Mouse (Mus musculus): ENCODE data around the gene Tenm4. TPM values are rescaled to one million over a fixed set of nuclear protein-coding genes. Genes with fewer than 3 reads are reported as not detected.

The Tenm4 gene
- polyA plus RNA-seq, 1 experiment from 2014 or later = 52.7 TPM

DNA sequence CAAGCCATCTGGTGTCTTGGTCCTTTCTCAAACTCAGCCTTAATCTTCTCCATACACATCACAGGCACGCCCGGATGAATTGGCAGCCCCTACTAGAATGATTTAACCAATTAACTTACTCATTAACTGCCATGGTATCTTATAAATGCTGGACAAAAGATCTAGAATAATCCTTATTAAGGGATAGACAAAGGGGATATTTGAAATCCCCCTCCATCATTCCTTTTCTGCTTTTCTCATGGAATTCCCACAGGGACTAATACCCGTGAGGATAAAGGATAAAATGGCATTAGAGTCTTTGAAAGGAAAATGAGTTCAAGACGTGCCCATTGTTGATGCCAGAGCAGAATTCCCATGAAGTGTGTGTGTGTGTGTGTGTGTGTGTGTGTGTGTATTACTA, 99.6 kb downstream of the Tenm4 start:
- no peaks in the 10 kb centered on the region for H3K9me3 ChIP-seq
- WGBS = 17% methylated on average over 4 of the region's 4 CpGs
- ATAC-seq (replicated peaks) = no peak
- no peak overlapping the region for H3K4me3 ChIP-seq
- no peak overlapping the region for H3K27ac ChIP-seq
- no peaks in the 10 kb centered on the region for H3K4me1 ChIP-seq
- H3K4me2 ChIP-seq = no peak overlapping the region
- H3K27me3 ChIP-seq (replicated peaks) = no peaks in the 10 kb centered on the region
- no peaks in the 10 kb centered on the region for H3K36me3 ChIP-seq (replicated peaks)
- H3K9ac ChIP-seq = no peak overlapping the region

DNA sequence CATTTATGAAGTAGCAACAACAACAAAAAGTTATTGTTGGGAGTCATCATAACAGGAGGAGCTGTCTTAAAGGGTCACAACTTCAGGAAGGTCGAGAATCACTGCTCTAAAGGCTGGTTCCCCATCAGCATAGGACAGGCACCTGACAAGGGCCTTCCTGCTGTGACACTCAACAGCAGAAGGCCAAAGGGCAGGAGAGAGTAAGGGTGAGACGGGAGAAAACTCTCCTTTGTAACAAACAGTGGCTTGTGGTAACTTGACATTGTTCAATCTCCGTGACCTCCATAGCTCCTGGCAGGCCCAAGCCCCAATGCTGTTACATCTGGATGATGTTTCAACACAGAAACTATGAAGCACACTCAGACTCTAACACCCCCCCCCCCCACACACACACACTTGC, 101.0 kb downstream of the Tenm4 start:
- Histone ChIP-seq H3K4me1 (no peaks in the 10 kb centered on the region), H3K27ac (no peak overlapping the region), H3K4me3 (no peak overlapping the region), H3K36me3 (replicated peaks) (no peaks in the 10 kb centered on the region), H3K9ac (no peak overlapping the region), H3K27me3 (replicated peaks) (no peaks in the 10 kb centered on the region), H3K9me3 (no peaks in the 10 kb centered on the region), H3K4me2 (no peak overlapping the region)
- no peak for ATAC-seq (replicated peaks)
- WGBS = 52% methylated on average over 3 of the region's 3 CpGs

DNA sequence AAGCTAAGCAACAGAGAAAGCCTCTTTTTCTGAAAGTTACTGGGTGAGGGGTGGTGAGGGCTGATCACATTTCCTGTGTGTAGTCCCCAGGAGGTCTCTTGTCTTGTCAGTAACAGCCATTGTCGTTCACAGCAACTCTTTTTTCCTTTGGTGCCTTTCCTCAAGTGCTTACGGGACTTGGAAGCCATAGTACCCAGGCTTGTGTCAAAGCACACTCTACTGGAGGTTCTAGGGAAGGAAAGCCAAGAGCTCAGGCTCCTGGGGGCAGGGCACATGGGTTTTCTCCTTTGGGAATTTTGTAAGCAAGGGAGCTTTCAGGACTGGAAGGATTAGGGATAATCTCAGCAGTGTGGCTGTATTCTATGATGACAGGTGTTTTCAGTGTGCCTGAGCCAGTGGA, 103.4 kb downstream of the Tenm4 start:
- no peak for ATAC-seq (replicated peaks)
- 80% methylated on average over 2 of the region's 2 CpGs for WGBS

DNA sequence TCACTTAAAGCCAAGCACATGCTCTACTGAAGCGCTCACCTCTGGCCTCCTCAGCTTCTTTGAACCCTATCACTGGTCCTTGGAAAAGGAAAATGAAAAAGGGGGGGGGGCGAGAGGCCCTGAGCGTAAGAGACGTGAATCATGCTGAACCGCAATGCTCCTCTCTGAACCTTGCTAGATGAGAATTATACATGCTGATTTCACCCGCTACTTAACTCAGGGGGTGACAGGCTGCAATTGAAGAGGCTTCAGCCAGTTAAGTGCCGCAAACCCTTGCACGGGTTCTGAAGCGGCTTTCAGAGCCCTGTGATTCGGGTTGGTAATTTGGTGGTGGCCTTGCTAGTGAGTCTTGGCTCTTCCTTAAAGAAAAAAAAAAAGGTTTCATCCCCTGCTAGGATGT, 106.5 kb downstream of the Tenm4 start:
- peak; percentile 68 for ATAC-seq (replicated peaks)
- no peaks in the 10 kb centered on the region for H3K27me3 ChIP-seq (replicated peaks)
- no peaks in the 10 kb centered on the region for H3K36me3 ChIP-seq (replicated peaks)
- H3K4me3 ChIP-seq = no peak overlapping the region
- H3K9ac ChIP-seq = no peak overlapping the region
- no peak overlapping the region for H3K27ac ChIP-seq
- peaks cover 16% of the 10 kb centered on the region for H3K4me1 ChIP-seq
- no peaks in the 10 kb centered on the region for H3K9me3 ChIP-seq
- WGBS = 31% methylated on average over 10 of the region's 10 CpGs
- no peak overlapping the region for H3K4me2 ChIP-seq

More for the DNA sequence above, 103.4 kb downstream of the Tenm4 start:
- Histone ChIP-seq H3K27me3 (replicated peaks) (no peaks in the 10 kb centered on the region), H3K4me3 (no peak overlapping the region), H3K36me3 (replicated peaks) (no peaks in the 10 kb centered on the region), H3K9ac (no peak overlapping the region), H3K4me2 (no peak overlapping the region), H3K9me3 (no peaks in the 10 kb centered on the region), H3K27ac (no peak overlapping the region), H3K4me1 (peaks cover 16% of the 10 kb centered on the region)

DNA sequence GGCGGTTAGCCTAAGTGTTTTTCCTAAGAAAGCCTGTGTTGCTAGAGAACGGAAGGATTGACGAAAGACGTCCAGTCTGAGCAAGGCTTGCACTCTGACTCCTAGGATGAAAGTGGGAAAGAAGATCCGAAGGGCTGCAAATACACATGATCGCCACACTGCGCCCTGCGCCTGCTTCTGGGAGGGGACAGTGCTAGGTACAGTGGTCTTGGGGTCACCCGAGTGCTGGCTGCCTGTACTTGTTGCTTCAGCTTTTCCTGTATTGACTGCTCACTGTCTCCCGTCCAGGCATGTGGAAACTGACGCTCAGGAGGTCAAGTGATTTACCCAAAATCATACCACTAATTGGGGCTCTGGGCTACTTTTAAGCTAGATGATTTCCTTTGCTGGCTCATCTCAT, 107.3 kb downstream of the Tenm4 start:
- Histone ChIP-seq H3K27me3 (replicated peaks) (no peaks in the 10 kb centered on the region), H3K4me2 (no peak overlapping the region), H3K36me3 (replicated peaks) (no peaks in the 10 kb centered on the region), H3K27ac (no peak overlapping the region), H3K9ac (no peak overlapping the region), H3K4me1 (peaks cover 16% of the 10 kb centered on the region), H3K9me3 (no peaks in the 10 kb centered on the region), H3K4me3 (no peak overlapping the region)
- 58% methylated on average over 11 of the region's 11 CpGs for WGBS
- peak; percentile 51 for ATAC-seq (replicated peaks)

DNA sequence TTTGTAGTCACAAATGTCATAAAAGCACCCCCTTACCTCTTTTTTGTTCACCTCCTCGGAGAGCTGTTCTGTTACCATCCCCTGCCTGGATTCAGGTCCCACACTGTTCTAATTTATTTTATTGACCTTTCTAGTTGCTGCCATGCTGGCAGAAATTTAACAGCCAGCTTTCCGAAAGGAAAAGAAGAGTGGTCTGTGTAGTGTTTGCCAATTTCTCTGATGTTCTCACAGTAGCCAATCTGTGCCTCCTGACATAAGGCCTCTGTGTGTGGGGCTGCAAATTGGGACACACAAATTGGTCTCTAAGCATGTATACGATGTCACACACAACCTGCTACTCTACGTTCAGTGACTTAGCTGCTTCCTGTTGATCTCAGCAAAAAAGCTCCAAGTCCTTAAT, 109.7 kb downstream of the Tenm4 start:
- H3K9me3 ChIP-seq = no peaks in the 10 kb centered on the region
- H3K36me3 ChIP-seq (replicated peaks) = no peaks in the 10 kb centered on the region
- ATAC-seq (replicated peaks) = no peak
- peaks cover 16% of the 10 kb centered on the region for H3K4me1 ChIP-seq
- no peak overlapping the region for H3K9ac ChIP-seq
- no peaks in the 10 kb centered on the region for H3K27me3 ChIP-seq (replicated peaks)
- H3K4me3 ChIP-seq = no peak overlapping the region
- no peak overlapping the region for H3K4me2 ChIP-seq
- no peak overlapping the region for H3K27ac ChIP-seq
- 67% methylated on average over 4 of the region's 4 CpGs for WGBS

DNA sequence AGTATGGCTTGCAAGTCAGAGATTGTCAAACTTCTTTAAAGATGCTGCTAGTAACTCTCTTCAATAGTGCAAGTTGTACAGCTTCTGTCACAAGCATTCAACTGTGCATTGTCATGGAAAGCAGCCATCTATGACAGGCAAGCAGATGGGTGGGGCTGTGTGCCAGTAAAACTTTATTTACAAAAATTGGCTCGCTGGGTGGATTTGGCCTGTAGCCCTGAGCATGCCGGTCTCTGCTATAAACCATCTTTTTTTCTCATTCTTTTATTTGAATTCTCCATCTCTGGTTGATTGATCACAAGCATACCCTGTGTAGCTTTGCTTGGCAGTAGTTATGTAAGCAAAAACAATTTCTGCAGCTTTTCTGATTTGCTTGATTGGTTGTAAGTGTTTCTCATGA, 119.5 kb downstream of the Tenm4 start:
- no peaks in the 10 kb centered on the region for H3K9me3 ChIP-seq
- no peaks in the 10 kb centered on the region for H3K27me3 ChIP-seq (replicated peaks)
- H3K4me2 ChIP-seq = no peak overlapping the region
- ATAC-seq (replicated peaks) = 0 out of 2 replicates have a peak, but pooled peaks have one; percentile 66
- H3K36me3 ChIP-seq (replicated peaks) = no peaks in the 10 kb centered on the region
- H3K4me1 ChIP-seq = 0 out of 2 replicates have a peak, but pooled peaks cover 4% of the 10 kb centered on the region
- WGBS = 40% methylated on average over 2 of the region's 2 CpGs
- no peak overlapping the region for H3K9ac ChIP-seq
- no peak overlapping the region for H3K27ac ChIP-seq
- H3K4me3 ChIP-seq = no peak overlapping the region

DNA sequence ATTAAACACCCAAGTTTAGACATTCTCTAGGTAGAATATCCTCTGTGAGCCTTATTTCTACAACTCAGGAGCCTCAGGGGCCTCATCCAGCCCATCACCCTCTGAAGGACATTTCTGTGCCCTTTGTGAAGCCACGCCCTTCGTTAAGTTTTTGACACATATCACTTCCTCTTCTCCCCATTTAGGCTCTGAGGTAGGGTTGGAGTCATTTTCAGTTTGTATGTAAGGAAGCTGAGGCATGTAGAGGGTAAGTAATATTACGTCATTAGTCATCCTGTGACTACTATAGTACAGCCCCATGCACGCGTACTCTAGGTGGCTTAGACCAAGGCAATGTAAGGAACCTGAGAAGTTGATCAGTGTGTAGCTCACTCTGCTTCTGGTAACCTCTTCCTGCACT, 124.9 kb downstream of the Tenm4 start:
- H3K36me3 ChIP-seq (replicated peaks) = no peaks in the 10 kb centered on the region
- no peak overlapping the region for H3K4me2 ChIP-seq
- no peak overlapping the region for H3K9ac ChIP-seq
- 0 out of 2 replicates have a peak, but pooled peaks cover 2% of the 10 kb centered on the region for H3K4me1 ChIP-seq
- no peaks in the 10 kb centered on the region for H3K27me3 ChIP-seq (replicated peaks)
- ATAC-seq (replicated peaks) = no peak
- H3K4me3 ChIP-seq = no peak overlapping the region
- no peaks in the 10 kb centered on the region for H3K9me3 ChIP-seq
- over 99% methylated on average over 5 of the region's 5 CpGs for WGBS
- H3K27ac ChIP-seq = no peak overlapping the region

DNA sequence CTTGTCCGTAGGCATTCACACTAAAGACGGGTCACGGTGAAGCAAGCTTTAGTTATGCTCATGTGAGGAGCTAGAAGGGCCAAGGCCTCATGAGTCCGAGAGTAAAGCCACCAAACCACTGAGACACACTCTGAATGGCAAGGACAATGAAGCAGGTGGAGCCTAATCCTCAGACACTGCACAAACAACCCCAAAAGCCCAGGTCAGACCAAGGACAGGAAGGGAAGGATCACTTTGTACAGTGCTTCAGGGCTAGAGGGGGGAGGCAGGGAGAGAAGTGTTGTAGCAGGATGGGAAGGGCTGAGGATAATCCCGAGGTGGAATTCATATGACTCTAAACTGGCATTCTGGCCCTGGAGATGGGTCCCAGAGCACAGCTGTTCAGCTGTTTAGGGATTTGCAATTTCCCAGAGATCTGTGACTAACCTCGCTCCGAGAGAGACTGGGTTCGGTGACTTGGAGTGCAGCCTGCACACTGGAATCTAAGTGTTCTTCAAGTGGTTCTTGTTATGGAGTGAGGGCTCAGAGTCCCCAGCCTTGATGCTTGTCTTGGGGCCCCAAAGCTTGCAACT, 129.9 kb downstream of the Tenm4 start:
- Histone ChIP-seq H3K27ac (no peak overlapping the region), H3K4me1 (0 out of 2 replicates have a peak, but pooled peaks cover under 1% of the 10 kb centered on the region), H3K9me3 (no peaks in the 10 kb centered on the region), H3K4me2 (no peak overlapping the region), H3K36me3 (replicated peaks) (no peaks in the 10 kb centered on the region), H3K27me3 (replicated peaks) (no peaks in the 10 kb centered on the region), H3K4me3 (no peak overlapping the region), H3K9ac (no peak overlapping the region)
- no peak for ATAC-seq (replicated peaks)
- 71% methylated on average over 8 of the region's 8 CpGs for WGBS

DNA sequence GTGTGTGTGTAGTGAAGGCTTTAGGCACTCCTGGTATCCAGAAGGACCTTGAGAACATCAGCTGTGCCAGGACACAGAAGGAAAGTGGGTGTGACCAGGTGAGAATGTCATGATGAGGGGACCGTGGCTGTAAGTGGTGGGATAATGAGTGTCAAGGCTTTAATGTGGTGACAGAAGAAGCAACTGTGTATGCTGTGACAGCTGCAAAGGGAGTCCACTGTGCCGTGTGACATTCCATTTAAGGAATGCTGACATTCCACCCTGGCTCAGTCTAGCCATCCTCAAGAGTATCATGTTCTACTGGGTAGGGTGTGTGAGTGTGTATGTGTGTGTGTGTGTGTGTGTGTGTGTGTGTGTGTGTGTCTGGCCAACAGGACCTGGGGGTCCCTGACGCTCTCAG, 130.8 kb downstream of the Tenm4 start:
- Histone ChIP-seq H3K4me3 (no peak overlapping the region), H3K27me3 (replicated peaks) (no peaks in the 10 kb centered on the region), H3K4me1 (peaks cover 3% of the 10 kb centered on the region; the same call in 1 of the 2 replicates), H3K27ac (no peak overlapping the region), H3K36me3 (replicated peaks) (no peaks in the 10 kb centered on the region), H3K9me3 (no peaks in the 10 kb centered on the region), H3K9ac (no peak overlapping the region), H3K4me2 (no peak overlapping the region)
- no peak for ATAC-seq (replicated peaks)
- 75% methylated on average over 3 of the region's 3 CpGs for WGBS

DNA sequence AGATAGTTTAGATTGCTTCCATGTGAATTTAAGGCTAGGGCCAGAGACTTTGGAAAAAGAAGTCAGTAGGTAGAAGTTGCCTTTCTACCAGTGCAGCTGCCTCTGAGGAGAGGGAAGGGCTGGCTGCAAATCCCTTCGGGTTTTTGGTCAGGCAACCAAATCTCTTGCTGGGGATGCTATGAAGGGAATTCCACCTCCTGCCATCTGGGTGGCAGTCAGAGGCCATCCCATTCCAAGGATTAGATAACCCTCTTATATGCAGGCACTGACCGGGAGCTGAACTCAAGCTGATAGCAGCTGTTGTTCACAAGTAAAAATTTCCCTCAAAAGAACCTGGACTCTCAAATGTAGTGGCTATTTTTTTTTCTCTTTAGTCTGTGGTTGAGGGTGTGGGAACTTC, 132.9 kb downstream of the Tenm4 start:
- Histone ChIP-seq H3K36me3 (replicated peaks) (no peaks in the 10 kb centered on the region), H3K27me3 (replicated peaks) (no peaks in the 10 kb centered on the region), H3K4me1 (peaks cover 3% of the 10 kb centered on the region; the same call in 1 of the 2 replicates), H3K9me3 (no peaks in the 10 kb centered on the region), H3K4me3 (no peak overlapping the region), H3K27ac (no peak overlapping the region), H3K9ac (no peak overlapping the region), H3K4me2 (no peak overlapping the region)
- WGBS = 35% methylated on average over 2 of the region's 2 CpGs
- no peak for ATAC-seq (replicated peaks)

DNA sequence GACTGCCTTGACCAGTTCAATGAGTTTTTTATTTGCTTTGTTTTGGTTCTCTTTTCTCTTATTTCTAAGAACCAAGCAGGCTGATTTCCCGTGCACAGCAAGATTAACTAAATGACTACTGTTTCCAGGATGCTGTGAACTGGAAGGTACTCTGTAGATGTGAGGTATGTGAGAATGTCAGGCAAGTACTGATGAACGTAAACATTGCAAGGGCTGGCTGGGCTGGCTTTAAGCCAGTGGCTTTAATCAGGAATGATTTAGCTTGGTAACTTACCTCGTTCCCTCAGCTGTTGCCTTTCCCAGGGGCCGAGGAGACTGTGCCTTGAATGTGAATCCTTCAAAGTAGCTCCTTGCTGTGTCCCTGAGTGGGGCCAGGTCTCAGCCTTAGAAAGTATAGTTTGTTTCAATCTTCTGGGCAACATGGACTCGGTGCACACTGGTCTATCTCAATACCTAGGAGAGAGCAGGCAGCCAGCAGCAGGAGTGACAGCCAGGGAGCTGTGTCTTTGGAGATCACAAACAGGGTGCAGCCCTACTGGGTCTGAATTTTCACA, 134.4 kb downstream of the Tenm4 start:
- no peaks in the 10 kb centered on the region for H3K36me3 ChIP-seq (replicated peaks)
- H3K27me3 ChIP-seq (replicated peaks) = no peaks in the 10 kb centered on the region
- no peak overlapping the region for H3K4me3 ChIP-seq
- no peak overlapping the region for H3K9ac ChIP-seq
- peaks cover 3% of the 10 kb centered on the region; the same call in 1 of the 2 replicates for H3K4me1 ChIP-seq
- no peak for ATAC-seq (replicated peaks)
- H3K4me2 ChIP-seq = no peak overlapping the region
- H3K9me3 ChIP-seq = no peaks in the 10 kb centered on the region
- WGBS = 53% methylated on average over 5 of the region's 5 CpGs
- H3K27ac ChIP-seq = no peak overlapping the region

DNA sequence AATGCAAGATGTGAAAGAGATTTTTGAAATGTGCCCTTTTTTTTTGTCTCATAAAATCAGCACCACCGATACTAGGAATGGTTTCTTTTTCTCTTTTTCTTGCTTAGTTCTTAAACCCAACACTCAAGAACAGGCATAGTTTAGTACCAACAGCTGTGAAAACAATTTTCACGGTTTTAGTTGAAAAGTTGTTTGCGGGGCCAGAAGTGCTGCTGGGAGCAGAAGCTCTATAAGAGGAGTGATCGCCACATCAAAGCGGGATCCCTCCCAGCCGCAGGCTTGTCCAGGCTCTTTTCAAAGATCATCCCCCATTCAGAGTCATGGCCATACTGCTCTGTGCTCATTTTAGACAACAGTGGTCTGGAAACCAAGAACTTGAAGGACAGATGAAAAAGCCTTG, 137.1 kb downstream of the Tenm4 start:
- Histone ChIP-seq H3K9ac (no peak overlapping the region), H3K36me3 (replicated peaks) (no peaks in the 10 kb centered on the region), H3K9me3 (no peaks in the 10 kb centered on the region), H3K4me2 (no peak overlapping the region), H3K4me3 (no peak overlapping the region), H3K27ac (no peak overlapping the region), H3K27me3 (replicated peaks) (no peaks in the 10 kb centered on the region), H3K4me1 (peaks cover 3% of the 10 kb centered on the region; the same call in 1 of the 2 replicates)
- no peak for ATAC-seq (replicated peaks)
- 30% methylated on average over 6 of the region's 6 CpGs for WGBS

Data from midbrain, embryonic 15.5 days (tissue).